ENCODE assay signal across 15 mouse cellular contexts in genomic region chr2:100834056-100834455, GRCm38 (mm10).
"Had no signal": no experiment of that assay in that cellular context is flagged by ENCODE, and none has a peak within 500 bp of the region (broad histone marks: within the 10 kb centered on the region; RNA-seq: fewer than 3 reads in every experiment).

No protein-coding gene starts in this region.

- H3K4me2 ChIP-seq: neural tube, embryonic 15.5 days; stomach, embryonic 15.5 days had no signal

- H3K4me3 ChIP-seq: neural tube, embryonic 15.5 days; stomach, embryonic 15.5 days had no signal

- H3K27me3 ChIP-seq: neural tube, embryonic 15.5 days; stomach, embryonic 15.5 days had no signal

- DNase-seq: retina, postnatal 1 day; right cerebral cortex, adult 18-20 months; right cerebral cortex, postnatal 14 days; right cerebral cortex, postnatal 25 days; right cerebral cortex, postnatal 4 days; spleen, adult 18-20 months; thymus, adult 18-20 months; thymus, adult 2 months; thymus, postnatal 14 days; thymus, postnatal 25 days; thymus, postnatal 36 days; thymus, postnatal 4 days had no signal

- H3K36me3 ChIP-seq: neural tube, embryonic 15.5 days; stomach, embryonic 15.5 days had no signal

- H3K4me1 ChIP-seq: neural tube, embryonic 15.5 days; stomach, embryonic 15.5 days had no signal

- H3K27ac ChIP-seq: neural tube, embryonic 15.5 days; stomach, embryonic 15.5 days; stomach, postnatal 0 days had no signal

- H3K9ac ChIP-seq: neural tube, embryonic 15.5 days; stomach, embryonic 15.5 days had no signal

- H3K9me3 ChIP-seq: neural tube, embryonic 15.5 days; stomach, embryonic 15.5 days had no signal
